Mouse (Mus musculus): ENCODE data around the gene Disp2.
A peak's percentile ranks its signal among the peaks of the same experiment; 100 is the strongest.

The Disp2 gene

DNA sequence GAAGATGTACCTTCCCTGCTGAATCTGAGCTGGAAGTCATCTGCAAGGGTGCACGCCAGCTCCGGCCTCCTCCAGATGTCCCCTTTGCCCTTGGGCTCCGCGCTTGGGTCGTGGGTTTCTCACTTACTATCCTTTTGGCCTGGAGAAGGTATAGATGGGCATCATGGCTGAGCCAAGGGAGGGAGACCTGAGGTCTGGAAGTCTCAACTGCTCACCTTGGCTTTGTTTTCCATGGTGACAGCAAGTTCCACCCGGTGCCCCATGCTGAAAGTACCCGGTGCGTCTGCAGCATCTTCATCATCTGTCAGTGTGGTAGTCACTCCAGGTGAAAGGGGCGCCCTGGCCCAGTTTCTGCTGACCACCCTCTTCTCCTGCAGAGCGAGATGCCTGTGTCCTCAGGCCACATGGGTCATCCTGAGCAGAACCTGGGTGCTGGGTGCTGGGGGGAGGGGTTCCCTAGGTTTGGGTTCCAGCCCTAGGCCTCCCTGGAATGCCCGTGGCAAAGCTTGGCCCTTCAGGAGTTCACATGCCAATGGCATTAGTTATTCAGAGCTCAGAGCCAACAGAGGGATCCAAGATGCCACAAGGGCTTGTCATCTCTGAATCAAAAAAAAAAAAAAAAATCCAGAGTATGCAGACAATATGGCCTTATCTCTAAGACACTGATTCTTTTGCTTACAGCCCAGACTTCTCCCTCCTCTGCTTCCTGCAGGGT is 19.1 kb upstream of the Disp2 start:
- DNase-seq: no peak

DNA sequence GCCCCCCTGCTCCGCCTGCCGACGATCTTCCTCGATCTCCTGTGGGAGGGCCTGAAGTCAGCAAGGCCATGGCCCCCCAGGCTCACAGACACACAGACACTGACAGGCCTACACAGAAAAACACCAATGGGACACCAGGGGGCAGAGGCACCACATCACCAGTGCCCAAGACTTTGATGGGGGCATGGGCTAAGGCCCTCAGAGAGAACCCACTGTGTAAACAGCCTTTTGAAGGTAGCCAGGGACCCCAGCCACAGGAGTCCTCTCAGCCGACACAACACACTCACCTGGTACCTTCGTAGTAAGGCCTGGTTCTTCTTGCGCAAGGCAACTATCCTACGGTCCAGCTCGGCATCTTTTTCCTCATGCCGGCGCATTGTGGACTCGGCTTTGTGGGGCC is 18.2 kb upstream of the Disp2 start:
- no peak for DNase-seq

DNA sequence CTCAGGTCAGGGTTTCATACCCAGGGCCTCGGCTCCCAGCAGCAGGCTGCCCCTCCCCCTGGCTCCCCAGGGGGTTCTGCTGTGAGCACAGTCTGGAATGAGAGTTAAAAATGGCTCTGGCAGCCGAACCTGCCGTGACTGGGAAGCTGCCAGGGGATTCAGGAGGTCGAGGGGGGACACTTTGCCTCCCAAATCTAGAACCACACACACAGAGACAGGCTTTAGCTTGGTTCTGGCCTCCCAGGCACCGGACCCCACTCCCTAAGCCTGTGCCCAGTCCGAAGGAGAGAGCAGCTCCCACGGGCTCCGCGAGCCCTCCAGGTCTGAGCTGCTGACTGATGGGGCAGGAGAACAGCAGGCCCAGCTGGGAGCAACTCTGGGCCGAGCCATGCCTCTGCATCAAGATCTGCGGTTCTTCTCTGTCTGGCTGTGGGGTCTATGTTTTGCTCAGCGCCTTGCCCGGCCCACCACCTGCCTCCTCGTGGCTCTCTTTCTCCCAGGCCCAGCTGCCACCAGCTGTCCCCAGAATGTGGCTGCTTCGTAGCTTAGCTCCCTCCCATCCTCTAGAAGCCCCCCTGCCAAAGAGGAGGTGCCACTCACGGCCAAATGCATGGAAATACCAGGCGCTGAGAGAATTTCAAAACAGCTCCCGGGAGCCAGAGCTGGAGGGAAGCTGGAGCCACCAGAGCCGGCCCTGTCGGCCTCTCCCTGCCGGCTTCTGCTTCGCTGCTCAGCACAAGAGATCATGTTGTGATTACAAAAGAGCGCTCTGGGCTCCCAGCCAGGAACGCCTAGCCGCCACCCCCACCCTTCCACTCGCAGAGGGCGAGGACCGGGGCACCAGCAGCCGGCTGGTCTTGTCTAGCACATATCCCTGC is 17.4 kb upstream of the Disp2 start, which contains the start of gene Ccdc9b:
TSS of gene Ccdc9b (minus strand) at position 756 of the 878 bp plus-strand sequence.
- peak; percentile 85 for DNase-seq

DNA sequence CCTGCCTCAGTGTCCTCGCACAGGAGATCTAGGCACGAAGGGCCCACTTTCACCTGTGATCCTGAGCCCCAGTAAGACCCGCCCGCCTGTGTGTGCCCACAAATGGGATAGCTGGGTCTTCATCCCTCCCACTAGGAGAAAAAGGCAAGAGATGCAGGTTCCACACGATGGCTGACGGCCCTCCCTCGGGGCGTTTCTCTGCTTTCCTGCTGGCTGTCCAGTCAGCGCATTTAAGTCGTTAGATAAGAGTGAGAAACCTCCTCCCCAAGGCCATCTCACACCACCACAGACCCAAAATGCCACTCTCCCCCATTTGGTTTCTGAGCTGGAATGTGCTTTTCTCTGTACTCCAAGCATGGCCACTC is 16.8 kb upstream of the Disp2 start:
- no peak for DNase-seq

DNA sequence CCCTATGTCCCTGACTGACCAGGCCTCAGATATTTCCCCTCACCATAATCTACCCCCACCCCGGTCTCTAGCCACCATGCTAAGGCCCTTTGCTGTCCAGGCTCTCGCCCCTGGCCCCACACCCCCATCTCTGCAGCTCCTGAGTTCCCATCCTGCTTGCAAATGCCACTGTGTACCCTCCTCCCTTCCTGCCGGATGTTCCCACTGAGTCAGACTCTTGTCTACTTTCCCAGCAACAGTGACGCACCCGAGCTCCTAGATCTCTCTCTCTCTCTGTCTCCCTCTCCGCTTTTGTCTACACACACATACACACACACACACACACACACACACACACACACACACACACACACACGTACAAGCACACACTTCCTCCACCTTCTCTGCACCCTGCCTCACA is 16.1 kb upstream of the Disp2 start:
- DNase-seq: no peak

DNA sequence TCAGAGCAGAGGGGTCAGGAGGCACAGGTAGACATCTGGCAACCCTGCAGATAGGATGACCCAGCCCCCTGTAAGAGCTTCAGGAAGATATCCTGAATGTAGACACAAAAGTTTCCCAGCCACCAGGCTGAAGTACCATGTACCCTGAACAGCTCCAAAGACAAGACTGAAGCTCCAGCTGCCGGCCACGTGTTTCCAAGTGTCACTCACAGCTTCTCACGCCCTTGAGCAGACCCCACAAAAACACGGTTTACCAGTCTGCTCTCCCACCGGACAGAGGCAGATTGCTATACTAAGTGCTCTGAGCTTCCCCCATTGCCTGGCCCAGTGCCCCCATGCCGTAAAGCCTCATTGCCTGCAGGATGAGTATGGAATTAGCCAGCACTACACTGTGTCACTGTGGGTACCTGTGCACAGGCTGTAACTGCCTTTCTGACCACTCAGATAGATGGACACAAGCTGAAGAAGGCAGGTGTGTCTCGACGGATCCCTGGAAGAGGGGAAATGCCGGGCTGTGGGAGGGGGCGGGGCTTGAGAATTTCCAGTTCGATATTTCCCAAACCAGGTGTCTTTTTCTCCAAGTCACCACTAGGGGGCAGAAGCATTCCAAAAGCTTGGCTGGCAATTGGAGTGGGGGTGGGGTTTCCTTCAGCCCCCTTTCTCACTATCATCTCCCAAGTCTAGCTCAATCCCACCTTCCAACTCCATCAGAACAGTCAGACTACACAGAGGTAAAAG is 15.3 kb upstream of the Disp2 start:
- DNase-seq: peak; percentile 59

DNA sequence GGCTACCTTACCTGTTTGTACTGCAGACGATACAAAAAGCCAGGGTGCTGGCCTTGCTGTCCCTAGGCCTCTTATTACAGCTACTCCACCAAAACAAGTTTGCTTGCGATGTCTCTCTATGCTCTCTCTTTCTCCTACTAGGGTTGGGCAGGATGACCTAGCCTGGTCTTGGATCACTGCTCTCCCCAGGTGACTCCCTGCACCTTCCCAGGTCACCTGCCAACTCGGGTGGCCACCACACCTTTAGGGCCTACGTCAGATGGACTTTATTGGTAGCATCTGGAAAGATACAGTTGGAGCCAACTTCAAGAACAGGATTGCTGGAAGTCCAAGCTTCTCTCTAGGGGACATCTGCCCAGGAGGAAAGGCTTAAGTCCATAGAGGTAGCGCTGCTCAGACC is 14.6 kb upstream of the Disp2 start:
- no peak for DNase-seq

DNA sequence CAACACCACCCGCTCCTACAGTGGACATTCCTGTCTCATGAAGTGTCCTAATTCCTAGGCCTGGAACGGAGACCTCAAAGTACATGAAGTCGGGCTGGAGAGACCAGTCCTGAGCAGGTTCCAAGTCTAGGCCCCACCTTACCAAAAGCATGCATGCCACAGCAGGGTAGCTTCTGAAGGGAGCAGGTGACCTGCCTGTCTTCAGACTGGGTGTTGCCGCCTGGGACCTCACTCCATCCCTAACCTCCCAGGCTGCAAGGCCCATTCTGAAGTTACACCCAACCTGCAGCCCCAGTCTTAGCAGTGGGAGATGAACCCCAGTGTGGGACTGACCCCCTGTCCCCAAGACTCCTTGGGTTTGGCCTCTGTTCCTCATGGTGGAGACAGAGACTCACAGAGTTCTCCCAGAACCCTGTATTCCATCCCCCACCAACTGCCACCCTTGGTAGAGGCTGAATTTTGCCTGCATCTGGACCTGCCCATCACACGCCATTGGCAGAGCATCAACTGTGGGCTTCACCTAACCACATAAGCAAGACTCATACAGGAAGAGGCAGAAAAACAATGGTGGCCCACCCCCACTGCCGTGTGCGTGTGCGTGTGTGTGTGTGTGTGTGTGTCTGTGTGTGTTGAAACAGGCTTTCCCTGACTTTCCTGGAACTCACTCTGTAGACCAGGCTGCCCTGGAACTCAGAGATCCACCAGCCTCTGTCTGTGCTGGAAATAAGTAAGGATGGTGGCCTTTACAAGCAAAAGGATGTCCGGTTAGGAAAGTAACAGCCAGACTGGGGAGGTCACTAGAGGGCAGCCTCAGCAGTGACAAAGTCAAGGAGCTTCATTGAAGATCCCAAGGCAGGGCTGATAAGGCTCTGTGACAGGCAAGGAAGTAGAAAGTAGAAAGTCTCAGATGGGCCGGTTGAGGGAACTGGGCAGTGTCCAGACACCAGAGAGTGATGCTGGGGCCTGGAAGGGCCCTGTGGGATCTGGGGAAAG is 13.2 kb upstream of the Disp2 start:
- DNase-seq: no peak

DNA sequence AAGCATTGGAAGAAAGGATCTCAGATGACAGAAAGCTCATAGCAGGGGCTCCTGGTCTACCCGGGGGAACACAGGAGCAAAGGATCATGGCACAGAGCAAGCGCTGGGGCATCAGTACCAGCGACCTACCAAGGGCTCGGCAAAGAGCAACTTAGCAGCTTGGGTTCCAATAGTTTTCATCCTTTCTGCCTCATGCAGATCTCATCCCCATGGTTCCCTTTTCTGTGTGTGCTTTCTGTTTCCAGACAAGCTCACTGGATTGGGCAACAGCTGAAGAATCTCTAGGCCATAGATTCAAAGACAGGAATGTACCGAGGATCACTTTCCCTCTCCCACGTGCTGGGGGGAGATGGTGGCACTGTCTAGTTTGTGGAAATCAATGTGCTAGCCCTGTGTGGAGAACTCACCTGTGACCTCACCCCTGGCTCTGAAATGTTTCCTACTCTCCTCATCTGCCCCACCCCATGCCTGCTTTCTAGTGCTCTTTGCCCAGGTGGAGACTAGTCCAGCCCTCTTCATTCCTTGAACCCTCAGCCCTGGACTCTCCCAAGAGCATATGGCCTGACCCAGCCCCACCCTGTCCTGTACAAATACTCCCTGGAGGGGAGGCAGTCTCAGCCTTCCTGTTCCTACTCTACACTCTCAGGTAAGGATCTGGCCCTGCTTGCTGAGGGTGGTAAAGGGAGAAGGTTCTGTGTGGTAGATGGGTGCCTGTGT is 7.2 kb upstream of the Disp2 start, which contains the start of gene Phgr1:
TSS of gene Phgr1 (plus strand) at position 612 of the 717 bp plus-strand sequence.
- DNase-seq: no peak

DNA sequence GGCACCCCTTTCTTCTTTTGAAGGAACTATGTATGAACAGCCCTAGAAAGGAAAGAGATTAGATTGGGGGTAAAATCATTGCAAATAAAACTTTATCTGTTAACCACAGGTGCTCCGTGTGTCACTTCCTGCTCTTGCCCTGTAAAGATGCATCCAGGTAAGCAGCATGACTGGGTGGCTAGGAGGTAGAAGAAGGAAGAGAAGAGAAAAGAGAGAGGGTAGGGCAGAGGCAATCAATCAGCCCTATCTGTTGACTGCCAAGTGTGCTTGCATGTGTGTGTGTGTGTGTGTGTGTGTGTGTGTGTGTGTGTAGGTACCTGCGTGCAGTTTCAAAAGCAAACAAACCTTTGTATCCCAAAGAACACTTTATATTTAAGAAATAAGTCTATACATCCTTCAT is 5.0 kb upstream of the Disp2 start:
- no peak for DNase-seq

DNA sequence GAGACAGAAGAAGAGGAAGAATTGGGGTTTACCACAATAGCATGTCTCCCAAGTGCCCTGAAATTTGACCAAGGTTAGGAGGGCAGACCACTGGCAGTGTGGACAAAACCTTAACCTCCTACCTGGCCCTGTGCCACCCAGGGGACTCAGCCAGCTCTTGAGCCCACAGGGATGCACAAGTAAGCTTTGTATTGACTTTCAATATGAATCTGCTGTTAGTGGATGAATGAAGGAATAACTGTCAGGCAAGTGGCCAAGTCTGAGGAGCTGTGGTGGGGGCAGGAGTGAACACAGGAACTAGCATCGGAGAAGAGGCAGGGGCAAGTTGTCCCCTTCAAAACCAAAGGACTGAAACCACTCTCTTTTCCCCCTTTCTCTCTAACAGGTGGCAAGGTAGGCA is 4.1 kb upstream of the Disp2 start:
- DNase-seq: no peak

DNA sequence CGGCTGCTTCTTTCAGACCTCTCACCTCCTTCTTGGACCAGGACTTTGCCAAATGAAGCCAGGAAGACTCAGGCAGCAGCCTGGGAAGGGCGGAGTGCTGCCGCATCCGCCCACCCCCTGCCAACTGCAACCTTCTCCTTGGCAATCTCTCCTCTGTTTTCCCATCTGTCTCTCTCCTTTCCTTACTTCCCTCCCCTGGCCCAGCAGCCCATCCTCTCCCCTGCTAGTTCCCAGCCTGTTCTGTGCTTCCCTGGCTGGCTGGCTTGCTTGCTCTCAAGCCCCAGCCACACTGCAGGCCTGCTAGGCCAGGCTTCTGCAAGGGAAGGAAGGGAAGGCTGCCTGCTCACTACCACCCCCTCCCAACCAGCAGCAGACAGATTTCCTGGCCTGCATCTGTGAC is 3.7 kb upstream of the Disp2 start:
- DNase-seq: peak; percentile 47

DNA sequence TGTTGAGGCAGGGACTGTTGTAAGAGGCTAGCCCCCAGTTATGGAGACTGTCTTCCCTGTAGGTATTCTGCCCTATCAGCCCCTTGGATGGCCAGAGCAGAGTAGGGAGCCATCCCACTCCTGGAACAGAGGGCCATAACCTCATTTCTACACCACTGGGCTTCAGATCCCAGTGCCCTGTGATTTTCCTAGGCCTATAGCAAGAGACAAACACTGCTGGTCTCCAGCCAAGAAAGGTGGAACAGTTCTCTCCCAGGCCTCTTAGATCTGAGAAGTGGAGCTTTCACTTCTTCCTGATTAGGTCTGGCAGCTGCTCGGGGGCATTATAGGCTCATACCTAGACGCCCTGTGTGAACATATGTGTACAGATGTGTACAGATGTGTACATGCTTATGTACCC is 3.2 kb upstream of the Disp2 start:
- DNase-seq: no peak

DNA sequence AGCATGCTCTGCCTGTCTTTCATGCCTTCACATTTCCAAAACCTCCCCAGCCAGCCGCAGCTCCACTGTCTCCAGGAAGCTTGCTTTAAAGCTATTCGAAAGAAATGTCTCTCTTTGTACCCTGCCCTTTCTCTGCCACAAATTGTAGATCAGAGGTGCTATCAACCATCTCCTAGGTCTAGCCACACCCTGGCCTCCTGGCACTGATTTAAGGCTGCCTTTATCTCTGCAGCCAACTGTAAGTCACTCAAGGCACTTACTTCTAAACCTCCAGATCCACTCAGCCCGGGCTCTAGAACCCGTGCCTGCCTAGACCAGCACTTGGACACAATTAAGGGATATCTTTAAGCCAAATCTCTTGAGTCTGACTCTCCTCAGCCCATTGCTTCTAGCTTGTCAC is 1.1 kb upstream of the Disp2 start:
- DNase-seq: no peak

DNA sequence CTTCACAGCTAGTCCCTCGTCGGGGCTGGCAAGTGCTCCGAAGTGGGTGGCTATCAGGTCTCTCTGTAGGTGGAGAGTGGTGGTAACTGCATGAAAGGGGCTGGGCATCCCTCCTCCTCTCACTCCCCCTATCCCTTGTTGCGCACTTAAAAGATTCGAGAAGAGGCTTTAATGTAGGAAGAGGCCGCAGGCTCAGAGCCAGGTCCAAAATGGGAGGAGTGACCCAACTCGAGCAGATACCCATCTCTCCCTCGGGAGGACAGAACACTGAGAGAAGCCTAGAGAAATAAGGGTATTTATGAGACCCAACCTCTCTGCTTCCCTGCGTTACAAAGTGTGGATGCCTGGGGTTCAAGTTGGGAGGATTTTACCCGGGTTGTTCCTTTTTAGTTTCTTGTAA is 454 bp upstream of the Disp2 start:
- no peak for DNase-seq

DNA sequence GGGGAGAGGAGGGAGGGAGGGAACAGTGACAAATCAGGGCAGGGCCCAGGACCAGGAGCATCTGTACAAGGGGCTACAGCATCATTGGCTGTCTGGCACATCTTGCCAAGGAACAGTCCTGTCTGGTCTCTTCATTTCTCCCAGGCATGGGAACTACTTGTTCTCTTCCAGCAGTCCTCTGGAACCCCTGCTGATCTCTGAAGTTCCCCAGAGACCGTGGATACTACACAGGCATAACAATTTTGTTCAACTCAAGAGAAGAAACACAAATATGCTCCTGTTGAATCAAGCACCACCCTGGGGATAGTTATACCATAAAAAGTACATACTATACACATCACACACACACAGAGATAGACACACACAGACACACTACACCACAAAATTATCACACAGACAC is 1.6 kb downstream of the Disp2 start:
- no peak for DNase-seq

DNA sequence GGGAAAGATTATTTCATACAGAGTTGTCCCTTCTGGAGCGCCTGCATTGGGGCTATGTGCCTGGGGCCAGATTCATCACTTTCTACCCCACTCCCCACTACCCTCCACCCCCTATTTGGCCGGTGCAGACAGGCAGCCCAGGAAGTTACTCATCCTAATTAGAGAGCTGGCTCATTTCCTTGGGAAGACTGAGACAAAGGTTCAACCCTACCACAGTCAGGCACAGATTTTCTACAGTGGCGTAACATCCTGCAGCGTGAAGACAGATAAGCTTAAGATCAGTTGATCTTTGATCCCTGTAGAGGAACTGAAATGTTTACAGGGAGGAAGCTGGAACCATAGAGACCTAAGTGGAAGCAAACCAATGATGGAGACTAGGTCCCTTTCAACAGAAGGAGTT is 2.8 kb downstream of the Disp2 start:
- DNase-seq: no peak

DNA sequence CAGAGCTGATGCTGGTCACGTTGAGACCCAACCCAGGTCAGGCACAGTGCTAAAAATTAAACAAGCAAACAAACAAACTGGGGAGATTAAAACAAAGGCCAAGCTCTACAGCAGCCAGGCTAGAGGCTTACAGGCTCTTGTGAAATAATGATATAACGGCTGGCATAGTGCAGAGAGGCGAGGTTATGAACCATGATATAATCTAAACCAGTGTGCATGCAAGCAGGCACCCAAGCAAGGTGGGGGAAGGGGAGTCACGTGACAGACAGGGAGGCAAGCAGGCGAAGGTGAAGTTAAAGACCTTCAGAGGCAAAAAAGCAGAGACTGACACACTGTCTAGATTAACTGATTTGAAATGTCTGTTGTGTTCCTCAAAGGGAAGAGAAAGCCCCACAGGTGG is 3.6 kb downstream of the Disp2 start:
- DNase-seq: no peak

DNA sequence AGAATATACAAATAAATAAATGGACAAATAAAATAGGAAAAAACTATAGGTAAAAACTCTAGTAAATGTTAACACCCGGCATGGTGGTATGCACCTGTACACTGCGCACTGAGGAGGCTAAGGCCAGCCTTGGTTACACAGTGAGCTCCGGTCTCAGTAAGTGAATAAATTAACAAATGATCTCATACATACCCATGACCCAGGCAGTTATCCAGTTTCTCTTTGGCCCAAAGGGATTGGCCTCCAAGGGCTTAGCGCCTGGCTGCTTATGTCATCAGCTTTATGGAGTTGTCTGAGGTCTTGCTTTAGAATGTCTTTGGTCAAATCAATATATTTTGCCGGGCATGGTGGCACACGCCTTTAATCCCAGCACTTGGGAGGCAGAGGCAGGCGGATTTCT is 4.1 kb downstream of the Disp2 start:
- no peak for DNase-seq

DNA sequence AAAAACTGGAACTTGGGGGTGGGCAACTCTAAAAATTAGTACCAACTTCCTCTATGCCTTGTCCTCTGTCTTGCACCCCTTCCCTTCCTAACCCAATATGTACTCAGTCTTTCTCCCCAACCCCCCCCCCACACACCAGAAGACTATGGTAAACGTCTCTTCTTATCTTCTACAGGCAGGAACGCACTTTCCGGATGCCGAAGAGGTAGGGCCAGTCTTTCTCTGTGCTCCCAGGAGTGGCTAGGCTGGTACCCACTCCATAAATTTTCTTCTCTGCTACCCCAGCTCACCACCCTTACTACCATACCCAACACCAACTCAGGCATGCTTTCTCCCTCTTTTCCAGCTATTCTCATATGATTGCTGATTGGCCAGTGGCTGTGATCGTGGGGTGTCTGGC is 7.0 kb downstream of the Disp2 start:
- DNase-seq: no peak

DNA sequence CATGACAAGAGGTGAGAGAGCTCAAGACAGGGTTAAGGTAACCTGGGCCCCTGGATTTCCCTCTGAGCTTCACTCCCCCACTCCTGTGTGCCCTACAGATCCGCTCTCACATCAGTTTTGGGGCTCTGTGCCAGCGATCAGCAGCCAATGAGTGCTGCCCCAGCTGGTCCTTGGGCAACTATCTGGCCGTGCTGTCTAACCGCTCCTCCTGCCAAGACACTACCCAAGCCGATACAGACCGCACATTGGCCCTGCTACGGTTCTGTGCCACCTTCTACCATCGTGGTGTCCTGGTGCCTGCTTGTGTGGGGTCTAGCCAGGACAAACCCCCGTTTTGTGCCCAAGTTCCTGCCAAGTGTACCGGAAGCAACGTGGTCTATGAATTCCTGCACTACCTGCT is 10.0 kb downstream of the Disp2 start:
- DNase-seq: no peak

DNA sequence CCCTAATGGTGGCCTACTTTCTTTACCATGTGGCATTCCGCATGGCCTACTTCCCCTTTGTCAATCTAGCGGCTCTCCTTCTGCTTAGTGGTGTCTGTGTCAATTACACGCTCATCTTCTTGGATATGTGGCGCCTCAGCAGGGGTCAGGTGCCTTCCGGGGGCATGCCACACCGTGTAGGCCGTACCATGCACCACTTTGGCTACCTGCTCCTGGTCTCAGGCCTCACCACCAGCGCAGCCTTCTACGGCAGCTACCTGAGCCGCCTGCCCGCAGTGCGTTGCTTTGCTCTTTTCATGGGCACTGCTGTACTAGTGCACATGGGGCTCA is 10.7 kb downstream of the Disp2 start:
- DNase-seq: no peak

Data from right cerebral cortex, postnatal 14 days (tissue).